17 mouse cellular contexts compared by ENCODE assay signal in the genomic region with DNA sequence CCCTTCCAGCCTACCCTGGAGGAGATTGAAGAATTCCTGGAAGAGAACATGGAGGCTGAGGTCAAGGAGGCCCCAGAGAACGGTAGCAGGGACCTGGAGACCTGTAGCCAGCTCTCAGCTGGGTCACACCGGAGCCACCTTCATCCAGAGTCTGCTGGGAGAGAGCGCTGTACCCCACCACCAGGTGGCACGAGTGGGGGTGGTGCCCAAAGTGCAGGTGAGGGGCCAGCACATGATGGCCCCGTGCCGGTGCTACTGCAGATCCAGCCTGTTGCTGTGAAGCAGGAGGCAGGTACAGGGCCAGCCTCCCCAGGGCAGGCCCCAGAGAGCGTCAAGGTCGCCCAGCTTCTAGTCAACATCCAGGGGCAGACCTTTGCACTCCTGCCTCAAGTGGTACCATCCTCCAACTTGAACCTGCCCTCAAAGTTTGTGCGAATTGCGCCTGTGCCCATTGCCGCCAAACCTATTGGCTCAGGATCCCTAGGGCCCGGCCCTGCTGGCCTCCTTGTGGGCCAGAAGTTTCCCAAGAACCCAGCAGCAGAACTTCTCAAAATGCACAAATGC. TPM values are rescaled to one million over a fixed set of nuclear protein-coding genes. Genes with fewer than 3 reads are reported as not detected.
DNase-seq lines count a peak whose midpoint lies in the region; ATAC-seq and TF ChIP-seq lines count a peak whose summit lies in the region.
"Had no signal": no experiment of that assay in that cellular context is flagged by ENCODE, and none has a peak within 500 bp of the region (broad histone marks: within the 10 kb centered on the region; RNA-seq: fewer than 3 reads in every experiment).

No protein-coding gene starts in this region.

- peaks cover 33% of the 10 kb centered on the region for H3K27me3 ChIP-seq in liver, embryonic 15.5 days

- H3K4me1 ChIP-seq in liver, embryonic 15.5 days (replicated peaks): peaks cover 22% of the 10 kb centered on the region

- no peaks in the 10 kb centered on the region for H3K36me3 ChIP-seq in liver, embryonic 15.5 days (replicated peaks)
- H3K36me3 ChIP-seq: G1E; neural tube, embryonic 12.5 days had no signal

- intact Hi-C loops in gastrocnemius, adult 2 months (cut with DNase I): no loop called here
- intact Hi-C loops in gastrocnemius, postnatal 14 days (cut with DNase I; ENCODE audit: low total_unique reads): no loop called here

- H3K9ac ChIP-seq in liver, embryonic 15.5 days: no peak overlapping the region
- H3K9ac ChIP-seq: heart, embryonic 13.5 days; lung, embryonic 15.5 days; neural tube, embryonic 12.5 days had no signal

- WGBS in liver, embryonic 15.5 days (ENCODE audit: insufficient replicate concordance): 71% methylated on average over 12 of the region's 12 CpGs

- no peak for ATAC-seq in liver, embryonic 15.5 days (ENCODE audit: insufficient read depth)
- ATAC-seq: midbrain, embryonic 16.5 days had no signal

- H3K4me2 ChIP-seq in liver, embryonic 15.5 days: peak overlapping the region; percentile 47
- H3K4me2 ChIP-seq: heart, embryonic 13.5 days; lung, embryonic 15.5 days; neural tube, embryonic 12.5 days had no signal

- no peak for TF ChIP-seq CTCF in gastrocnemius, adult 2 months (IDR thresholded peaks at IDR 0.05)

- no peaks in the 10 kb centered on the region for H3K9me3 ChIP-seq in liver, embryonic 15.5 days (replicated peaks)
- H3K9me3 ChIP-seq: heart, embryonic 13.5 days; hindbrain, embryonic 10.5 days; lung, embryonic 15.5 days; neural tube, embryonic 12.5 days had no signal

- DNase-seq in gastrocnemius, adult 2 months: no peak
- DNase-seq in gastrocnemius, postnatal 14 days: no peak
- peak; percentile 83 for DNase-seq in kidney, adult 9 months
- DNase-seq in kidney, postnatal 4 days: no peak
- DNase-seq in adrenal gland, postnatal 25 days: peak; percentile 27
- no peak for DNase-seq in urinary bladder, postnatal 36 days (ENCODE audit: low spot score in 2 of 2)
- DNase-seq: cerebellum, postnatal 36 days; right cerebral cortex, postnatal 14 days had no signal

- peak overlapping the region; percentile 100 for H3K27ac ChIP-seq in gastrocnemius, adult 2 months
- peak overlapping the region; percentile 78 for H3K27ac ChIP-seq in liver, embryonic 15.5 days (replicated peaks)
- H3K27ac ChIP-seq: heart, embryonic 13.5 days; hindbrain, embryonic 10.5 days; lung, embryonic 15.5 days; neural tube, embryonic 12.5 days had no signal

- H3K4me3 ChIP-seq in gastrocnemius, adult 2 months: peak overlapping the region; percentile 99
- peak overlapping the region; percentile 26; the same call in 1 of the 2 replicates for H3K4me3 ChIP-seq in liver, embryonic 15.5 days (replicated peaks)
- H3K4me3 ChIP-seq: heart, embryonic 13.5 days; hindbrain, embryonic 10.5 days; lung, embryonic 15.5 days; megakaryocyte, embryonic 14.5 days; neural tube, embryonic 12.5 days had no signal

RNA-seq across cellular contexts. Expression of a gene that starts 4.6 kb away (rescaled TPM):
- 10 to 100 TPM; 54.4 to 64.4 TPM for total RNA-seq in gastrocnemius, adult 2 months (2021)
- total RNA-seq in gastrocnemius, postnatal 14 days (2021): 10 to 100 TPM; 15.2 to 39.8 TPM
- 38.4 and 44.5 TPM in 2 replicates for total RNA-seq in adrenal gland, postnatal 25 days (2021)
- 18.4 and 22.4 TPM in 2 replicates for polyA plus RNA-seq in liver, embryonic 15.5 days (2015; fragmentation: Nextera tagmentation; extraction: Ambion mirVana)
- polyA plus RNA-seq: C2C12, G1E had no signal

RNA-seq across cellular contexts. Expression of a gene that starts 19.3 kb away (rescaled TPM):
- total RNA-seq in gastrocnemius, adult 2 months (2021): 1 to 10 TPM; 3.6 to 5.3 TPM
- total RNA-seq in gastrocnemius, postnatal 14 days (2021): 1 to 10 TPM; 3.0 to 6.8 TPM
- total RNA-seq in adrenal gland, postnatal 25 days (2021): 179 and 220 TPM in 2 replicates
- polyA plus RNA-seq in liver, embryonic 15.5 days (2015; fragmentation: Nextera tagmentation; extraction: Ambion mirVana): 32.1 and 39.0 TPM in 2 replicates
- polyA plus RNA-seq: G1E had no signal

RNA-seq across cellular contexts. Expression of a gene that starts 38.3 kb away (rescaled TPM):
- total RNA-seq in gastrocnemius, adult 2 months (2021): under 1 TPM; 0.11 to 0.13 TPM
- under 1 TPM; 0.29 to 0.84 TPM for total RNA-seq in gastrocnemius, postnatal 14 days (2021)
- total RNA-seq in adrenal gland, postnatal 25 days (2021): 1.1 TPM in 1 of 2 replicates, not detected in the other
- 0.08 TPM in 1 of 2 replicates, not detected in the other for polyA plus RNA-seq in liver, embryonic 15.5 days (2015; fragmentation: Nextera tagmentation; extraction: Ambion mirVana)
- polyA plus RNA-seq: G1E had no signal

Comparison
In these comparisons a context has a peak if more than half of its experiments do, and no peak if none do; other contexts are left out.
1. DNase-seq: peak in kidney, adult 9 months (single experiment) and adrenal gland, postnatal 25 days (single experiment); none in gastrocnemius, adult 2 months (single experiment), gastrocnemius, postnatal 14 days (single experiment), kidney, postnatal 4 days (0 of 2) and urinary bladder, postnatal 36 days (0 of 2).
2. RNA of a gene that starts 19.3 kb away (total RNA-seq): 179 to 220 TPM in adrenal gland, postnatal 25 days; 3.0 to 6.8 TPM in gastrocnemius, postnatal 14 days and 3.6 to 5.3 TPM in gastrocnemius, adult 2 months; every median in the first group is over 10 times any median in the second.